Mouse (Mus musculus): ENCODE results near the gene Cntn4. TPM values are rescaled to one million over a fixed set of nuclear protein-coding genes. Genes with fewer than 3 reads are reported as not detected.

Cntn4 gene
- polyA plus RNA-seq, 1 experiment from 2014 or later, result 3.4 TPM

- H3K4me2 ChIP-seq (replicated peaks), result 0 out of 2 replicates have a peak overlapping the region, but pooled peaks have one; percentile 13
These were observed 916.3 kb downstream of the Cntn4 start for GRCm38 (mm10) chr6:106593756-106594155.

GRCm38 (mm10) chr6:106617081-106617480 lies 939.6 kb downstream of the Cntn4 start:
- Histone ChIP-seq H3K27ac (replicated peaks) (no peak overlapping the region), H3K4me3 (no peak overlapping the region), H3K9me3 (no peaks in the 10 kb centered on the region), H3K4me2 (replicated peaks) (no peak overlapping the region), H3K9ac (replicated peaks) (no peak overlapping the region), H3K36me3 (no peaks in the 10 kb centered on the region), H3K4me1 (no peaks in the 10 kb centered on the region), H3K27me3 (no peaks in the 10 kb centered on the region)
- WGBS, result 74% methylated on average over 3 of the region's 3 CpGs
- no peak for ATAC-seq (ENCODE audit: low FRiP score, low read depth)

More at GRCm38 (mm10) chr6:106593756-106594155, 916.3 kb downstream of the Cntn4 start:
- Histone ChIP-seq H3K9me3 (no peaks in the 10 kb centered on the region), H3K4me1 (peaks cover 6% of the 10 kb centered on the region; the same call in 1 of the 2 replicates), H3K4me3 (no peak overlapping the region), H3K27me3 (no peaks in the 10 kb centered on the region), H3K9ac (replicated peaks) (no peak overlapping the region), H3K27ac (replicated peaks) (no peak overlapping the region), H3K36me3 (no peaks in the 10 kb centered on the region)
- WGBS, result 12% methylated on average over 9 of the region's 9 CpGs
- ATAC-seq (ENCODE audit: low FRiP score, low read depth), result 0 out of 2 replicates have a peak, but pooled peaks have one; percentile 27

DNA sequence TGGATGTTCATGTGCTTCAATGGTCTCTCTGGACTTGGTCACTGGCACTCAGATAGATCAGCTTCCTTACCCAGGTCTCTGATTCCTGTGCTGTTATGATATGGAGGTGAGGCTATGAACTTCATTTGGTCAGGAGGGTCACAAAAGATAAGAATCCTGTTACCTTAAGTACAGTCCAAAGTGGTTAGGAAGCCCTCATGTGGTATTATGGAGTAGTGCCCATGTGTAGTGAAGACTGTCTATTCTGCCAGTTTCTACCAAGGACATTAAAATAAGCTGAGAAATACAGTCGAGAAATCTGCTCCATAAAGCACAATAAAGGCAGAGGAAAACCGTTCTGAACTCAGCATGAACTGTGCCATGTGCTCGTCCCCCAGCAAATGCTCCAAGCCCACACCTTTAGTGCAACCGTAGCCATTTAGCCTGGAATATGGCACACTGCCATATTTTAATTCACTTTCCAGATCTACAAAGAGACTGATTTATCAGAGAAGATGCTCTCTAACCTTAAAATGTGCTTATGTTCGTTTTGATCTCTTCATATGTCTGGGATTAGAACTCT lies 943.8 kb downstream of the Cntn4 start:
- Histone ChIP-seq H3K4me3 (no peak overlapping the region), H3K4me2 (replicated peaks) (no peak overlapping the region), H3K36me3 (no peaks in the 10 kb centered on the region), H3K27ac (replicated peaks) (no peak overlapping the region), H3K27me3 (no peaks in the 10 kb centered on the region), H3K4me1 (no peaks in the 10 kb centered on the region), H3K9me3 (no peaks in the 10 kb centered on the region), H3K9ac (replicated peaks) (no peak overlapping the region)
- no peak for ATAC-seq (ENCODE audit: low FRiP score, low read depth)
- 75% methylated on average over 5 of the region's 5 CpGs for WGBS

- no peaks in the 10 kb centered on the region for H3K27me3 ChIP-seq
- H3K9ac ChIP-seq (replicated peaks), result no peak overlapping the region
- ATAC-seq (ENCODE audit: low FRiP score, low read depth), result no peak
- H3K9me3 ChIP-seq, result no peaks in the 10 kb centered on the region
- no peaks in the 10 kb centered on the region for H3K36me3 ChIP-seq
- H3K27ac ChIP-seq (replicated peaks), result no peak overlapping the region
- H3K4me3 ChIP-seq, result no peak overlapping the region
- no peaks in the 10 kb centered on the region for H3K4me1 ChIP-seq
- WGBS, result 87% methylated on average over 3 of the region's 3 CpGs
- H3K4me2 ChIP-seq (replicated peaks), result no peak overlapping the region
These were observed 965.6 kb downstream of the Cntn4 start for GRCm38 (mm10) chr6:106643026-106643425.

GRCm38 (mm10) chr6:106645496-106646211 lies 968.2 kb downstream of the Cntn4 start:
- ATAC-seq (ENCODE audit: low FRiP score, low read depth), result peak; percentile 68; the same call in 1 of the 2 replicates
- 40% methylated on average over 5 of the region's 5 CpGs for WGBS
- no peak overlapping the region for H3K9ac ChIP-seq (replicated peaks)

DNA sequence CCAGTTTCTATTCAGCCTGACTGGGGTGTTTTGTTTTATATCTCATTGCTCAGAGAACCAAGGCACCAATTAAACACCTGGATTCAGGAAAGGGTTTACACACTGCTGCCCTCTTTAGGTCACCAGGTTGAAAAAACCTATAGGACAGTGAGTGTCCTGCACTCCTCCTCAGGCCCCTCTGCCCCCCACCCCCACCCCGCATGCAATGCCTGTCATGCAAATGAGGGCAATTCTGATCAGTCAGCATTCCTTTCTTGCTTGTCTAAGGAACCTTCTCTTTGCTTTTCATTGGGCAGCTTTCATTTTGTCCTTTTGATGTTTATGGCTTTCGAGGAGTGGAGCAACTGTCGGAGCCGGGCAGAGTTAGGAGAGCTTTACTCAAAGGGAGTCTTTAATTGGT lies 969.5 kb downstream of the Cntn4 start:
- H3K4me1 ChIP-seq, result no peaks in the 10 kb centered on the region
- 34% methylated on average over 4 of the region's 4 CpGs for WGBS

More at GRCm38 (mm10) chr6:106645496-106646211, 968.2 kb downstream of the Cntn4 start:
- H3K36me3 ChIP-seq, result no peaks in the 10 kb centered on the region
- H3K4me2 ChIP-seq (replicated peaks), result no peak overlapping the region
- no peaks in the 10 kb centered on the region for H3K27me3 ChIP-seq
- no peaks in the 10 kb centered on the region for H3K9me3 ChIP-seq
- H3K27ac ChIP-seq (replicated peaks), result no peak overlapping the region
- no peak overlapping the region for H3K4me3 ChIP-seq
- no peaks in the 10 kb centered on the region for H3K4me1 ChIP-seq

DNA sequence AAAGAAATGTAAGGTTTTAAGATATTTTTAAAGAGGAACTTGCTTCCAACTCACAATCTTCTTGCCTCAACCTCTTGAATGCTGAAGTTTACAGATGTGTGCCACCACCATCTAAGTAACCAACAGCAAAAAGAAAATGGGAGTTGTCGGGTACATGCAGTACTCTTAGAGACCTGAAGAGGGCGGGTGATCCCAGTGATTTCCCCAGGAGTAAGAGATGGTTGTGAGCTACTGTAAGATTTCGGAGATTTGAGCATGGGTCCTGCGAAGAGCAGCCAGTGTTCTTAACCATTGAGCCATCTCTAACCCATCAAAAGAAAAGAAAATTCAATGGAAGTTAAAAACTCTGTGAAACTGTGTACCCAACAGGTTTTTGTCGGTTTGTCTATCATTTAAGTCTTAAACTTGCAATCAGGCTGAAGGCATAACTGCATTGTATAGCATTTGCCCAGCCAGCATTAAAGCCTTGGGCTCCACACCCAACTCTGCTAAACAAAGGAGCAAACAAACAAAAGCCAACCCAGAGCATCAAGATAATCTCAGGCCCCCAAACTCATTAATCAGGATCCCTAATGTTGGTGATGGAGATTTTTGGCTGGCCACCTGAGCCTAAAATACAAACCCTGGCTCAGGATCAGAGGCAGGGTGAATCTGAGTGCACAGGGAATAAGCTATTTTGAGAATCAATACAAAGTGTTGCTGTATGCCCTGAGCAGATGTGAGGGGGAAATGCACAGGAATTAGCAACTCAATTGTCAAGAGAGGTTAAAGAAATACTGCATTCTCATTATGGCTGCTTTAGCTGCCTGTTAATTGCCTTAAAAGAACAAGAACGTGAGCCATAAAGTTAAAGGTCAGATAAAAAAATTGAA lies 986.6 kb downstream of the Cntn4 start:
- H3K9ac ChIP-seq (replicated peaks), result no peak overlapping the region
- peak; percentile 44; the same call in 1 of the 2 replicates for ATAC-seq (ENCODE audit: low FRiP score, low read depth)
- H3K27ac ChIP-seq (replicated peaks), result no peak overlapping the region
- H3K9me3 ChIP-seq, result no peaks in the 10 kb centered on the region
- H3K4me3 ChIP-seq, result no peak overlapping the region
- no peaks in the 10 kb centered on the region for H3K36me3 ChIP-seq
- H3K27me3 ChIP-seq, result no peaks in the 10 kb centered on the region
- no peaks in the 10 kb centered on the region for H3K4me1 ChIP-seq
- H3K4me2 ChIP-seq (replicated peaks), result no peak overlapping the region
- WGBS, result 33% methylated on average over 6 of the region's 6 CpGs

More for the DNA sequence above, 969.5 kb downstream of the Cntn4 start:
- no peak for ATAC-seq (ENCODE audit: low FRiP score, low read depth)
- no peak overlapping the region for H3K4me2 ChIP-seq (replicated peaks)
- no peak overlapping the region for H3K27ac ChIP-seq (replicated peaks)
- no peaks in the 10 kb centered on the region for H3K9me3 ChIP-seq
- no peaks in the 10 kb centered on the region for H3K27me3 ChIP-seq
- H3K36me3 ChIP-seq, result no peaks in the 10 kb centered on the region
- no peak overlapping the region for H3K9ac ChIP-seq (replicated peaks)
- no peak overlapping the region for H3K4me3 ChIP-seq

GRCm38 (mm10) chr6:106675581-106675980 lies 998.1 kb downstream of the Cntn4 start:
- Histone ChIP-seq H3K27me3 (no peaks in the 10 kb centered on the region), H3K9me3 (no peaks in the 10 kb centered on the region), H3K36me3 (no peaks in the 10 kb centered on the region), H3K9ac (replicated peaks) (no peak overlapping the region), H3K4me2 (replicated peaks) (no peak overlapping the region), H3K27ac (replicated peaks) (no peak overlapping the region), H3K4me3 (no peak overlapping the region), H3K4me1 (no peaks in the 10 kb centered on the region)
- no peak for ATAC-seq (ENCODE audit: low FRiP score, low read depth)
- WGBS, result 86% methylated on average over 8 of the region's 8 CpGs

- H3K36me3 ChIP-seq, result no peaks in the 10 kb centered on the region
- H3K27me3 ChIP-seq, result no peaks in the 10 kb centered on the region
- H3K4me3 ChIP-seq, result no peak overlapping the region
- no peak for ATAC-seq (ENCODE audit: low FRiP score, low read depth)
- H3K4me1 ChIP-seq, result no peaks in the 10 kb centered on the region
- WGBS, result 70% methylated on average over 3 of the region's 3 CpGs
- H3K4me2 ChIP-seq (replicated peaks), result no peak overlapping the region
- no peak overlapping the region for H3K27ac ChIP-seq (replicated peaks)
- H3K9me3 ChIP-seq, result no peaks in the 10 kb centered on the region
- H3K9ac ChIP-seq (replicated peaks), result no peak overlapping the region
These were observed 1024.5 kb downstream of the Cntn4 start for GRCm38 (mm10) chr6:106701931-106702330.

DNA sequence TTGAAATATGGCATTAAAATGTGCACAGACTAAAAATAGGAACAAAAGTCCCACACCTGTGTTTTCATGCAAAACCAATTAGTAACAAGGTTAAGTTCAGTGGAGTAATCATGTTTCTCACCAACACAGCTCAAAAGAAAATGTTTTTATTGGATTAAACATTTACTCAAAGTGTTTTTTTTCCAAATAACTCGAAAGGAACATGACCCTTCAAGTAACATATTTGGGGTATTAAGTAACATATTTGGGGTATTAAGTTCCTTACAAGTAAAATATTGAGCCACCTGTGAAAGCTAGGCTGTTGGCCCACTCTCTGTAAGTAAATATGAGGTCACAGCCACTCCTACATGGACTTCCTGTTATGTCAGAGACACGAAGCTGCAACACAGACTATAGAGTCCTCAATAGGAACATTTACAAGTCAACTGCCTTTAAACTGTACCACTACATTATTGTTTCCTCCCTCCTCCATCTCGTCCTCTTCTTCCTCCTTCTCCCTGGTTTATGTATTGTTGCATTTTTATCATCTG lies 1028.1 kb downstream of the Cntn4 start:
- Histone ChIP-seq H3K4me2 (replicated peaks) (no peak overlapping the region), H3K27me3 (no peaks in the 10 kb centered on the region), H3K27ac (replicated peaks) (no peak overlapping the region), H3K4me1 (no peaks in the 10 kb centered on the region), H3K4me3 (no peak overlapping the region), H3K9ac (replicated peaks) (no peak overlapping the region), H3K9me3 (no peaks in the 10 kb centered on the region), H3K36me3 (no peaks in the 10 kb centered on the region)
- no peak for ATAC-seq (ENCODE audit: low FRiP score, low read depth)
- 59% methylated on average over 3 of the region's 3 CpGs for WGBS

GRCm38 (mm10) chr6:106725642-106726041 lies 1048.2 kb downstream of the Cntn4 start:
- no peak overlapping the region for H3K4me3 ChIP-seq
- no peak overlapping the region for H3K4me2 ChIP-seq (replicated peaks)
- H3K36me3 ChIP-seq, result no peaks in the 10 kb centered on the region
- no peak overlapping the region for H3K27ac ChIP-seq (replicated peaks)
- no peaks in the 10 kb centered on the region for H3K9me3 ChIP-seq
- ATAC-seq (ENCODE audit: low FRiP score, low read depth), result no peak
- no peaks in the 10 kb centered on the region for H3K4me1 ChIP-seq
- H3K27me3 ChIP-seq, result no peaks in the 10 kb centered on the region
- no peak overlapping the region for H3K9ac ChIP-seq (replicated peaks)
- 92% methylated on average over 4 of the region's 4 CpGs for WGBS

- no peaks in the 10 kb centered on the region for H3K36me3 ChIP-seq
- H3K4me3 ChIP-seq, result no peak overlapping the region
- no peaks in the 10 kb centered on the region for H3K27me3 ChIP-seq
- 84% methylated on average over 6 of the region's 6 CpGs for WGBS
- no peaks in the 10 kb centered on the region for H3K9me3 ChIP-seq
- H3K9ac ChIP-seq (replicated peaks), result no peak overlapping the region
- no peaks in the 10 kb centered on the region for H3K4me1 ChIP-seq
- H3K4me2 ChIP-seq (replicated peaks), result no peak overlapping the region
- no peak for ATAC-seq (ENCODE audit: low FRiP score, low read depth)
- no peak overlapping the region for H3K27ac ChIP-seq (replicated peaks)
These were observed 1048.6 kb downstream of the Cntn4 start for GRCm38 (mm10) chr6:106726078-106726477.
